ENCODE assay signal across 8 mouse cellular contexts in the genomic region with DNA sequence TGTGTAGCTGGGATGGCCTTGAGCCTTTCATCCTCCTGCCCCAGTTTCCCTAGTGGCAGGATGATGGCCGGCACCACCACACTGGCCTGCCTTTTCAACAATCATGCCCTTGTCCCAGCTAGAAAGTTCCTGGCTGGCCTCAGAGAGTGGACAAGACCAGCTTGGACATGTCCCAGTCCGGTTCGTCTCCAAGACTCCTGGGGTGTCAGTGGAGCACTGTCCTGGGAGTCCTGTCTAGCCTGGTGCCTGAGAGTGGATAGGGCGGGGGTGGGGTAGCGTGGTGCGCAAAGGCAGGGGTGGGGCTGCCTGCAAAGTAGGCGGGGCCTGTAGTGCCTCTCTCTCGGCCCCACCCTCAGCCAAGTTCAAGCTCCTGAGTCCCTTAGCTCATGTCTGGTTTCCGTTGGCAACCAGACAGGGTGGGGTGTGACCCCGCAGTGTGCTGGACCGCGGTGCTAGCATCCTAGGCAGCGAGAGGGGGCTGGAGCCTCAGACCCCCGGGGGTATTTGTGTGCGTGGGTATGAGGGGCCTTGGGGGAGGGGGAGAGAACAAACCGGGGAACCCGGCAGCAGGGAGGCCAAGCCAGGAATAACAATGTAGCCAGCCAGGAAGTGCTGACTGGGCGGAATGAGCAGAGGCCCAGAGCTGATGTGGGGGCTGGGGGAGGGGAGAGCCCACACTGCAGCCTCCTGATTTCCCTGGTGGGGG. TPM values are rescaled to one million over a fixed set of nuclear protein-coding genes. Genes with fewer than 3 reads are reported as not detected.
DNase-seq lines count a peak whose midpoint lies in the region; ATAC-seq and TF ChIP-seq lines count a peak whose summit lies in the region.

No protein-coding gene starts in this region.

- no peak for ATAC-seq in cerebellum, adult (ENCODE audit: insufficient number of reproducible peaks, low FRiP score, low TSS enrichment)
- peak; percentile 79 for ATAC-seq in erythroid progenitor cell, adult 5-6 weeks (replicated peaks; ENCODE audit: low FRiP score, poor library complexity, severe bottlenecking)

- 0 out of 2 replicates have a peak overlapping the region, but pooled peaks have one; percentile 10 for H3K4me3 ChIP-seq in small intestine, adult 2 months (ENCODE audit: low read depth, low read length)

- intact Hi-C loops in heart, postnatal 14 days (cut with DNase I) = no loop called here

- H3K27ac ChIP-seq in small intestine, adult 2 months (ENCODE audit: insufficient read depth, low read depth, low read length) = no peak overlapping the region

- TF ChIP-seq POLR2A in small intestine, adult 2 months (IDR thresholded peaks at IDR 0.05; ENCODE audit: low read depth, low read length) = no peak

- no peaks in the 10 kb centered on the region for H3K27me3 ChIP-seq in small intestine, adult 2 months (ENCODE audit: control insufficient read depth, insufficient read depth, low read length)

- DNase-seq in cerebellum, adult 11 months = peak; percentile 61
- DNase-seq in brain, adult 2 months (ENCODE audit: low read depth, low spot score) = peak; percentile 73
- peak; percentile 84 for DNase-seq in heart, postnatal 14 days
- peak; percentile 84 to 87 for DNase-seq in kidney, postnatal 36 days
- DNase-seq in lung, postnatal 25 days (ENCODE audit: low spot score) = peak; percentile 84

- H3K4me1 ChIP-seq in small intestine, adult 2 months (ENCODE audit: control insufficient read depth, insufficient read depth, insufficient read length, low read length) = peaks cover 17% of the 10 kb centered on the region

- WGBS in small intestine, adult 2 months = 35% methylated on average over 18 of the region's 18 CpGs

- H3K36me3 ChIP-seq in small intestine, adult 2 months (ENCODE audit: control insufficient read depth, insufficient read depth, low read length) = peaks cover 10% of the 10 kb centered on the region

- TF ChIP-seq CTCF in small intestine, adult 2 months (IDR thresholded peaks at IDR 0.05; ENCODE audit: extremely low read depth, insufficient read length, insufficient replicate concordance, low read depth, low read length) = no peak

RNA-seq across cellular contexts. Expression of a gene that starts 8.8 kb away (rescaled TPM):
- 5.4 and 7.5 TPM in 2 replicates for total RNA-seq in erythroid progenitor cell, adult 5-6 weeks (2015; ENCODE audit: low replicate concordance)
- total RNA-seq in erythroid progenitor cell, adult 5-6 weeks (2017; ENCODE audit: low replicate concordance) = 4.2 TPM in 1 of 2 replicates, not detected in the other
- 1 to 10 TPM; 1.9 to 2.0 TPM for total RNA-seq in heart, postnatal 14 days (2021)
- 2,702 and 6,898 TPM in 2 replicates for polyA plus RNA-seq in small intestine, adult 2 months (2012; rRNA removed)

RNA-seq across cellular contexts. Expression of a gene that starts 12.9 kb away (rescaled TPM):
- total RNA-seq in erythroid progenitor cell, adult 5-6 weeks (2015; ENCODE audit: low replicate concordance) = not detected in 2 replicates
- not detected in 2 replicates for total RNA-seq in erythroid progenitor cell, adult 5-6 weeks (2017; ENCODE audit: low replicate concordance)
- total RNA-seq in heart, postnatal 14 days (2021) = under 1 TPM; 0.65 to 0.83 TPM
- polyA plus RNA-seq in small intestine, adult 2 months (2012; rRNA removed) = 2.9 and 5.0 TPM in 2 replicates

RNA-seq across cellular contexts. Expression of a gene that starts 17.4 kb away (rescaled TPM):
- total RNA-seq in erythroid progenitor cell, adult 5-6 weeks (2015; ENCODE audit: low replicate concordance) = 2.1 and 4.3 TPM in 2 replicates
- not detected in 2 replicates for total RNA-seq in erythroid progenitor cell, adult 5-6 weeks (2017; ENCODE audit: low replicate concordance)
- total RNA-seq in heart, postnatal 14 days (2021) = under 1 TPM; 0.51 to 0.84 TPM
- 1.8 and 4.8 TPM in 2 replicates for polyA plus RNA-seq in small intestine, adult 2 months (2012; rRNA removed)

RNA-seq across cellular contexts. Expression of a gene that starts 17.4 kb away (rescaled TPM):
- total RNA-seq in erythroid progenitor cell, adult 5-6 weeks (2015; ENCODE audit: low replicate concordance) = 8.8 TPM in 1 of 2 replicates, not detected in the other
- total RNA-seq in erythroid progenitor cell, adult 5-6 weeks (2017; ENCODE audit: low replicate concordance) = 4.0 and 17.2 TPM in 2 replicates
- total RNA-seq in heart, postnatal 14 days (2021) = 10 to 100 TPM; 47.6 to 55.3 TPM
- 86.8 and 113 TPM in 2 replicates for polyA plus RNA-seq in small intestine, adult 2 months (2012; rRNA removed)

RNA-seq across cellular contexts. Expression of a gene that starts 23.4 kb away (rescaled TPM):
- total RNA-seq in erythroid progenitor cell, adult 5-6 weeks (2015; ENCODE audit: low replicate concordance) = 235 and 246 TPM in 2 replicates
- 247 and 266 TPM in 2 replicates for total RNA-seq in erythroid progenitor cell, adult 5-6 weeks (2017; ENCODE audit: low replicate concordance)
- total RNA-seq in heart, postnatal 14 days (2021) = 10 to 100 TPM; 30.5 to 32.7 TPM
- polyA plus RNA-seq in small intestine, adult 2 months (2012; rRNA removed) = 70.5 and 132 TPM in 2 replicates
